Mouse (Mus musculus) midbrain, embryonic 12.5 days (tissue): ENCODE measurements around the gene Zcwpw1. TPM values are rescaled to one million over a fixed set of nuclear protein-coding genes. Genes with fewer than 3 reads are reported as not detected.

Experiments used
- ATAC-seq: fragments of 200-750 bp; cut with Nextera tagmentation; 2 replicates; pipeline ENCODE4 v1.8.0; 2017; ENCODE audit warnings: low read depth, moderate TSS enrichment, moderate library complexity; ENCODE audit not compliant: low FRiP score
- H3K27ac ChIP-seq: fragments of 300-500 bp; sonication (generic); replicated peaks from 2 replicates; pipeline ENCODE4 v1.5.1; 2016; ENCODE audit warnings: mild to moderate bottlenecking
- H3K27me3 ChIP-seq: fragments of 300-500 bp; sonication (generic); 2 replicates; pipeline ENCODE4 v1.6.1; 2016; ENCODE audit warnings: mild to moderate bottlenecking
- H3K36me3 ChIP-seq: fragments of 300-500 bp; sonication (generic); 2 replicates; pipeline ENCODE4 v1.6.1; 2016
- H3K4me1 ChIP-seq: fragments of 300-500 bp; sonication (generic); 2 replicates; pipeline ENCODE4 v1.6.1; 2016
- H3K4me2 ChIP-seq: fragments of 300-500 bp; sonication (generic); replicated peaks from 2 replicates; pipeline ENCODE4 v1.6.1; 2016; ENCODE audit warnings: mild to moderate bottlenecking, moderate library complexity
- H3K4me3 ChIP-seq: fragments of 300-500 bp; sonication (generic); 2 replicates; pipeline ENCODE4 v1.5.1; 2016; ENCODE audit warnings: mild to moderate bottlenecking
- H3K9ac ChIP-seq: fragments of 300-500 bp; sonication (generic); replicated peaks from 2 replicates; pipeline ENCODE4 v1.6.1; 2016; ENCODE audit warnings: mild to moderate bottlenecking, moderate library complexity
- H3K9me3 ChIP-seq: fragments of 300-500 bp; sonication (generic); 2 replicates; pipeline ENCODE4 v1.6.1; 2016; ENCODE audit warnings: mild to moderate bottlenecking
- WGBS: fragments of 180-500 bp; shearing (Covaris S2); methylation state at CpG from one replicate; pipeline ENCODE4 v1.1.7; 2016; 5-methylcytosine and 5-hydroxymethylcytosine counted together
- polyA plus RNA-seq: library from polyadenylated mRNA; unstranded; fragments of >200 nt; fragmentation: Nextera tagmentation; extraction: Ambion mirVana; gene quantifications from 2 replicates; pipeline ENCODE4 v1.2.1, GENCODE M21; 2016

Zcwpw1 gene
- polyA plus RNA-seq, 1 experiment from 2014 or later, result 14.9 TPM

GRCm38 (mm10) chr5:137778635-137779034 is 9.0 kb upstream of the Zcwpw1 start, which contains the start of gene Ppp1r35:
TSS of gene Ppp1r35 (plus strand) at chr5:137778849.
- H3K4me2 ChIP-seq, result peak within 1 kb of the TSS; percentile 99
- H3K4me3 ChIP-seq, result peak within 1 kb of the TSS; percentile 99
- peak within 1 kb of the TSS; percentile 90 for H3K9ac ChIP-seq
- H3K4me1 ChIP-seq, result peaks cover 32% of the 10 kb centered on the region
- H3K27ac ChIP-seq, result peak within 1 kb of the TSS; percentile 95
- no peaks in the 10 kb centered on the region for H3K27me3 ChIP-seq
- H3K9me3 ChIP-seq, result no peaks in the 10 kb centered on the region
- ATAC-seq, result peak; percentile 95
- under 1% methylated on average over 31 of the region's 31 CpGs for WGBS
- peaks cover 37% of the 10 kb centered on the region for H3K36me3 ChIP-seq

GRCm38 (mm10) chr5:137779053-137779933 is 8.3 kb upstream of the Zcwpw1 start:
- Histone ChIP-seq H3K4me2 (peak overlapping the region; percentile 99), H3K9me3 (no peaks in the 10 kb centered on the region), H3K4me1 (peaks cover 38% of the 10 kb centered on the region), H3K36me3 (peaks cover 43% of the 10 kb centered on the region), H3K27ac (peak overlapping the region; percentile 95), H3K9ac (peak overlapping the region; percentile 90), H3K27me3 (no peaks in the 10 kb centered on the region), H3K4me3 (peak overlapping the region; percentile 99)
- WGBS, result under 1% methylated on average over 74 of the region's 83 CpGs
- ATAC-seq, result peak; percentile 53

- Histone ChIP-seq H3K4me2 (no peak overlapping the region), H3K9me3 (no peaks in the 10 kb centered on the region), H3K36me3 (peaks cover 46% of the 10 kb centered on the region), H3K4me3 (no peak overlapping the region), H3K27ac (no peak overlapping the region), H3K9ac (no peak overlapping the region), H3K4me1 (peaks cover 48% of the 10 kb centered on the region), H3K27me3 (no peaks in the 10 kb centered on the region)
- 92% methylated on average over 7 of the region's 7 CpGs for WGBS
- no peak for ATAC-seq
Observed at GRCm38 (mm10) chr5:137781661-137782060, 5.9 kb upstream of the Zcwpw1 start.

- no peak for ATAC-seq
- peaks cover under 1% of the 10 kb centered on the region for H3K27me3 ChIP-seq
- WGBS, result 87% methylated on average over 13 of the region's 13 CpGs
- no peak overlapping the region for H3K27ac ChIP-seq
- H3K36me3 ChIP-seq, result peaks cover 46% of the 10 kb centered on the region
- no peaks in the 10 kb centered on the region for H3K9me3 ChIP-seq
- H3K4me2 ChIP-seq, result peak overlapping the region; percentile 80
- H3K4me3 ChIP-seq, result peak overlapping the region; percentile 79
- H3K4me1 ChIP-seq, result peaks cover 49% of the 10 kb centered on the region
- peak overlapping the region; percentile 97 for H3K9ac ChIP-seq
Observed at GRCm38 (mm10) chr5:137782776-137783522, 4.6 kb upstream of the Zcwpw1 start.

GRCm38 (mm10) chr5:137783901-137784540 is 3.6 kb upstream of the Zcwpw1 start:
- peaks cover 52% of the 10 kb centered on the region for H3K4me1 ChIP-seq
- no peaks in the 10 kb centered on the region for H3K9me3 ChIP-seq
- H3K27ac ChIP-seq, result no peak overlapping the region
- peaks cover 9% of the 10 kb centered on the region for H3K27me3 ChIP-seq
- H3K4me2 ChIP-seq, result peak overlapping the region; percentile 80
- WGBS, result 75% methylated on average over 9 of the region's 9 CpGs
- no peak for ATAC-seq
- peak overlapping the region; percentile 97 for H3K9ac ChIP-seq
- H3K36me3 ChIP-seq, result peaks cover 46% of the 10 kb centered on the region
- H3K4me3 ChIP-seq, result peak overlapping the region; percentile 79

- Histone ChIP-seq H3K9me3 (no peaks in the 10 kb centered on the region), H3K4me3 (peak overlapping the region; percentile 79), H3K36me3 (peaks cover 46% of the 10 kb centered on the region), H3K27me3 (peaks cover 14% of the 10 kb centered on the region), H3K9ac (peak overlapping the region; percentile 97), H3K4me2 (peak overlapping the region; percentile 80), H3K4me1 (peaks cover 50% of the 10 kb centered on the region), H3K27ac (peak overlapping the region; percentile 98; the same call in 1 of the 2 replicates)
- ATAC-seq, result no peak
- 89% methylated on average over 14 of the region's 14 CpGs for WGBS
Observed at GRCm38 (mm10) chr5:137784546-137784945, 3.1 kb upstream of the Zcwpw1 start.

- Histone ChIP-seq H3K4me1 (peaks cover 41% of the 10 kb centered on the region), H3K27me3 (peaks cover 14% of the 10 kb centered on the region), H3K4me2 (peak overlapping the region; percentile 80), H3K36me3 (peaks cover 41% of the 10 kb centered on the region), H3K27ac (peak overlapping the region; percentile 98), H3K9ac (peak overlapping the region; percentile 97), H3K9me3 (no peaks in the 10 kb centered on the region), H3K4me3 (peak overlapping the region; percentile 79)
- 5% methylated on average over 59 of the region's 62 CpGs for WGBS
- ATAC-seq, result peak; percentile 14
Observed at GRCm38 (mm10) chr5:137785164-137786031, 2.2 kb upstream of the Zcwpw1 start.

- Histone ChIP-seq H3K9me3 (no peaks in the 10 kb centered on the region), H3K9ac (peak overlapping the region; percentile 97), H3K36me3 (peaks cover 32% of the 10 kb centered on the region), H3K27me3 (peaks cover 14% of the 10 kb centered on the region), H3K27ac (peak overlapping the region; percentile 98), H3K4me2 (peak overlapping the region; percentile 80), H3K4me1 (peaks cover 39% of the 10 kb centered on the region), H3K4me3 (peak overlapping the region; percentile 79)
- ATAC-seq, result peak; percentile 88
- 1% methylated on average over 79 of the region's 79 CpGs for WGBS
Observed at GRCm38 (mm10) chr5:137786109-137786942, 1.3 kb upstream of the Zcwpw1 start.

GRCm38 (mm10) chr5:137788171-137788570 is 573 bp downstream of the Zcwpw1 start:
- 71% methylated on average over 24 of the region's 24 CpGs for WGBS
- no peak overlapping the region for H3K9ac ChIP-seq

GRCm38 (mm10) chr5:137788946-137789531 is 1.4 kb downstream of the Zcwpw1 start:
- H3K4me1 ChIP-seq, result peaks cover 17% of the 10 kb centered on the region
- no peak overlapping the region for H3K9ac ChIP-seq
- WGBS, result 97% methylated on average over 2 of the region's 2 CpGs
- H3K4me2 ChIP-seq, result no peak overlapping the region
- H3K27me3 ChIP-seq, result peaks cover 14% of the 10 kb centered on the region
- no peak overlapping the region for H3K27ac ChIP-seq
- H3K9me3 ChIP-seq, result no peaks in the 10 kb centered on the region
- peaks cover 5% of the 10 kb centered on the region for H3K36me3 ChIP-seq
- ATAC-seq, result no peak
- no peak overlapping the region for H3K4me3 ChIP-seq

More at GRCm38 (mm10) chr5:137788171-137788570, 573 bp downstream of the Zcwpw1 start:
- Histone ChIP-seq H3K27ac (no peak overlapping the region), H3K9me3 (no peaks in the 10 kb centered on the region), H3K27me3 (peaks cover 14% of the 10 kb centered on the region), H3K4me2 (peak overlapping the region; percentile 80), H3K4me3 (peak overlapping the region; percentile 79), H3K4me1 (peaks cover 25% of the 10 kb centered on the region), H3K36me3 (peaks cover 14% of the 10 kb centered on the region)
- no peak for ATAC-seq
